Mouse (Mus musculus): ENCODE measurements around the gene Cmah.

DNA sequence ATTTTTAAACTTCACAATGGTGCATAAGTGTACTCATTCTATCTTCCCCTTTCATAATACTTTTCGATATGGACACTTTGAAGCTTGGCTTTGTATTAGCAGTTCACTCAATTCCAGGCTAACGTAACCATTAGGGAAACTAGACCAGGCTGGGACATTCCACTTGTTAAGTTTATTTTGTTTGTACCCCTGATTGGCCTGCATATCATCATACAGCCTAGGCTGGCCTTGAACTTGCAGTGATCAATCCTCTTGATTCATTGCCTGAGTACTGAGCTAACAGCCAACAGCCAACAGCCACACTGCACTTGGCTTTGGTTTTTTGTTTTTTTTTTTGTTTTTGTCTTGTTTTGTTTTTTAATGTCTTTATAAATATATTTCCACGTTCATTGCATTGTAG lies 157.6 kb downstream of the Cmah start:
- TF ChIP-seq POLR2A (IDR thresholded peaks at IDR 0.05; ENCODE audit: borderline replicate concordance, extremely low read depth, insufficient read depth, insufficient read length, poor library complexity, severe bottlenecking) (no peak), CTCF (IDR thresholded peaks at IDR 0.05; ENCODE audit: borderline replicate concordance, extremely low read depth, insufficient read depth, insufficient read length) (no peak)
